Mouse (Mus musculus): ENCODE data around the gene Zfp3. TPM values are rescaled to one million over a fixed set of nuclear protein-coding genes. Genes with fewer than 3 reads are reported as not detected.

The Zfp3 gene
- polyA plus RNA-seq, 1 experiment from 2014 or later = 16.9 TPM

GRCm38 (mm10) chr11:70731178-70731577 is 32.8 kb upstream of the Zfp3 start:
- WGBS = 62% methylated on average over 5 of the region's 5 CpGs
- no peak for ATAC-seq (ENCODE audit: low FRiP score)
- peak; percentile 35 for DNase-seq (ENCODE audit: low spot score)

GRCm38 (mm10) chr11:70733256-70733655 is 30.8 kb upstream of the Zfp3 start:
- DNase-seq (ENCODE audit: low spot score) (no peak), ATAC-seq (ENCODE audit: low FRiP score) (no peak)
- H3K36me3 ChIP-seq (replicated peaks; ENCODE audit: control insufficient read depth, insufficient read depth) = peaks cover 15% of the 10 kb centered on the region
- no peak overlapping the region for H3K4me2 ChIP-seq (replicated peaks)
- no peaks in the 10 kb centered on the region for H3K4me1 ChIP-seq (replicated peaks; ENCODE audit: control insufficient read depth, insufficient read depth, low read length)
- no peaks in the 10 kb centered on the region for H3K27me3 ChIP-seq (ENCODE audit: control insufficient read depth, insufficient read depth, low read length)
- no peak overlapping the region for H3K9ac ChIP-seq
- 73% methylated on average over 5 of the region's 5 CpGs for WGBS
- no peak overlapping the region for H3K4me3 ChIP-seq (replicated peaks; ENCODE audit: low read length)
- no peak overlapping the region for H3K27ac ChIP-seq
- H3K9me3 ChIP-seq (ENCODE audit: control insufficient read depth, low read length) = no peaks in the 10 kb centered on the region

More at GRCm38 (mm10) chr11:70731178-70731577, 32.8 kb upstream of the Zfp3 start:
- H3K9ac ChIP-seq = no peak overlapping the region
- H3K9me3 ChIP-seq (ENCODE audit: control insufficient read depth, low read length) = no peaks in the 10 kb centered on the region
- peaks cover 36% of the 10 kb centered on the region for H3K36me3 ChIP-seq (replicated peaks; ENCODE audit: control insufficient read depth, insufficient read depth)
- H3K4me2 ChIP-seq (replicated peaks) = no peak overlapping the region
- peak overlapping the region; percentile 39; the same call in 1 of the 2 replicates for H3K27ac ChIP-seq
- H3K4me3 ChIP-seq (replicated peaks; ENCODE audit: low read length) = no peak overlapping the region
- no peaks in the 10 kb centered on the region for H3K27me3 ChIP-seq (ENCODE audit: control insufficient read depth, insufficient read depth, low read length)
- H3K4me1 ChIP-seq (replicated peaks; ENCODE audit: control insufficient read depth, insufficient read depth, low read length) = no peaks in the 10 kb centered on the region

GRCm38 (mm10) chr11:70737749-70738148 is 26.3 kb upstream of the Zfp3 start:
- no peaks in the 10 kb centered on the region for H3K4me1 ChIP-seq (replicated peaks; ENCODE audit: control insufficient read depth, insufficient read depth, low read length)
- no peaks in the 10 kb centered on the region for H3K27me3 ChIP-seq (ENCODE audit: control insufficient read depth, insufficient read depth, low read length)
- no peaks in the 10 kb centered on the region for H3K36me3 ChIP-seq (replicated peaks; ENCODE audit: control insufficient read depth, insufficient read depth)
- 81% methylated on average over 5 of the region's 5 CpGs for WGBS
- H3K9ac ChIP-seq = no peak overlapping the region
- ATAC-seq (ENCODE audit: low FRiP score) = no peak
- H3K4me3 ChIP-seq (replicated peaks; ENCODE audit: low read length) = no peak overlapping the region
- H3K4me2 ChIP-seq (replicated peaks) = no peak overlapping the region
- H3K9me3 ChIP-seq (ENCODE audit: control insufficient read depth, low read length) = no peaks in the 10 kb centered on the region
- DNase-seq (ENCODE audit: low spot score) = no peak
- H3K27ac ChIP-seq = no peak overlapping the region

- Histone ChIP-seq H3K27me3 (ENCODE audit: control insufficient read depth, insufficient read depth, low read length) (no peaks in the 10 kb centered on the region), H3K9ac (no peak overlapping the region), H3K4me3 (replicated peaks; ENCODE audit: low read length) (no peak overlapping the region), H3K27ac (no peak overlapping the region), H3K4me2 (replicated peaks) (no peak overlapping the region), H3K9me3 (ENCODE audit: control insufficient read depth, low read length) (no peaks in the 10 kb centered on the region), H3K36me3 (replicated peaks; ENCODE audit: control insufficient read depth, insufficient read depth) (no peaks in the 10 kb centered on the region), H3K4me1 (replicated peaks; ENCODE audit: control insufficient read depth, insufficient read depth, low read length) (no peaks in the 10 kb centered on the region)
- DNase-seq (ENCODE audit: low spot score) (no peak), ATAC-seq (ENCODE audit: low FRiP score) (no peak)
- 88% methylated on average over 3 of the region's 3 CpGs for WGBS
Observed at GRCm38 (mm10) chr11:70741603-70742002, 22.4 kb upstream of the Zfp3 start.

GRCm38 (mm10) chr11:70742117-70742516 is 21.9 kb upstream of the Zfp3 start:
- H3K4me2 ChIP-seq (replicated peaks) = no peak overlapping the region
- no peaks in the 10 kb centered on the region for H3K9me3 ChIP-seq (ENCODE audit: control insufficient read depth, low read length)
- H3K36me3 ChIP-seq (replicated peaks; ENCODE audit: control insufficient read depth, insufficient read depth) = no peaks in the 10 kb centered on the region
- no peaks in the 10 kb centered on the region for H3K4me1 ChIP-seq (replicated peaks; ENCODE audit: control insufficient read depth, insufficient read depth, low read length)
- ATAC-seq (ENCODE audit: low FRiP score) = no peak
- no peak overlapping the region for H3K4me3 ChIP-seq (replicated peaks; ENCODE audit: low read length)
- no peak overlapping the region for H3K9ac ChIP-seq
- 85% methylated on average over 7 of the region's 7 CpGs for WGBS
- H3K27ac ChIP-seq = no peak overlapping the region
- H3K27me3 ChIP-seq (ENCODE audit: control insufficient read depth, insufficient read depth, low read length) = no peaks in the 10 kb centered on the region
- no peak for DNase-seq (ENCODE audit: low spot score)

- Histone ChIP-seq H3K9ac (no peak overlapping the region), H3K9me3 (ENCODE audit: control insufficient read depth, low read length) (no peaks in the 10 kb centered on the region), H3K36me3 (replicated peaks; ENCODE audit: control insufficient read depth, insufficient read depth) (no peaks in the 10 kb centered on the region), H3K4me1 (replicated peaks; ENCODE audit: control insufficient read depth, insufficient read depth, low read length) (no peaks in the 10 kb centered on the region), H3K27me3 (ENCODE audit: control insufficient read depth, insufficient read depth, low read length) (no peaks in the 10 kb centered on the region), H3K27ac (no peak overlapping the region), H3K4me3 (replicated peaks; ENCODE audit: low read length) (no peak overlapping the region), H3K4me2 (replicated peaks) (no peak overlapping the region)
- ATAC-seq (ENCODE audit: low FRiP score) (no peak), DNase-seq (ENCODE audit: low spot score) (no peak)
- 73% methylated on average over 12 of the region's 12 CpGs for WGBS
Observed at GRCm38 (mm10) chr11:70742581-70743459, 21.2 kb upstream of the Zfp3 start.

GRCm38 (mm10) chr11:70745636-70746035 is 18.4 kb upstream of the Zfp3 start:
- Histone ChIP-seq H3K9ac (no peak overlapping the region), H3K4me3 (replicated peaks; ENCODE audit: low read length) (no peak overlapping the region), H3K27ac (no peak overlapping the region), H3K9me3 (ENCODE audit: control insufficient read depth, low read length) (no peaks in the 10 kb centered on the region), H3K27me3 (ENCODE audit: control insufficient read depth, insufficient read depth, low read length) (no peaks in the 10 kb centered on the region), H3K4me2 (replicated peaks) (no peak overlapping the region), H3K4me1 (replicated peaks; ENCODE audit: control insufficient read depth, insufficient read depth, low read length) (no peaks in the 10 kb centered on the region), H3K36me3 (replicated peaks; ENCODE audit: control insufficient read depth, insufficient read depth) (no peaks in the 10 kb centered on the region)
- whole genome bisulfite sequencing = 88% methylated on average over 7 of the region's 7 CpGs
- ATAC-seq (ENCODE audit: low FRiP score) (no peak), DNase-seq (ENCODE audit: low spot score) (no peak)

- H3K36me3 ChIP-seq (replicated peaks; ENCODE audit: control insufficient read depth, insufficient read depth) = no peaks in the 10 kb centered on the region
- no peaks in the 10 kb centered on the region for H3K9me3 ChIP-seq (ENCODE audit: control insufficient read depth, low read length)
- H3K4me3 ChIP-seq (replicated peaks; ENCODE audit: low read length) = no peak overlapping the region
- 90% methylated on average over 4 of the region's 4 CpGs for WGBS
- H3K27me3 ChIP-seq (ENCODE audit: control insufficient read depth, insufficient read depth, low read length) = no peaks in the 10 kb centered on the region
- no peak overlapping the region for H3K27ac ChIP-seq
- DNase-seq (ENCODE audit: low spot score) (no peak), ATAC-seq (ENCODE audit: low FRiP score) (no peak)
- no peaks in the 10 kb centered on the region for H3K4me1 ChIP-seq (replicated peaks; ENCODE audit: control insufficient read depth, insufficient read depth, low read length)
- no peak overlapping the region for H3K9ac ChIP-seq
- no peak overlapping the region for H3K4me2 ChIP-seq (replicated peaks)
Observed at GRCm38 (mm10) chr11:70747876-70748545, 16.0 kb upstream of the Zfp3 start.

GRCm38 (mm10) chr11:70752337-70753017 is 11.5 kb upstream of the Zfp3 start:
- H3K36me3 ChIP-seq (replicated peaks; ENCODE audit: control insufficient read depth, insufficient read depth) = no peaks in the 10 kb centered on the region
- no peak for DNase-seq (ENCODE audit: low spot score)
- no peak overlapping the region for H3K27ac ChIP-seq
- H3K9me3 ChIP-seq (ENCODE audit: control insufficient read depth, low read length) = no peaks in the 10 kb centered on the region
- H3K4me3 ChIP-seq (replicated peaks; ENCODE audit: low read length) = no peak overlapping the region
- ATAC-seq (ENCODE audit: low FRiP score) = no peak
- no peaks in the 10 kb centered on the region for H3K4me1 ChIP-seq (replicated peaks; ENCODE audit: control insufficient read depth, insufficient read depth, low read length)
- WGBS = 84% methylated on average over 4 of the region's 4 CpGs
- H3K9ac ChIP-seq = no peak overlapping the region
- no peaks in the 10 kb centered on the region for H3K27me3 ChIP-seq (ENCODE audit: control insufficient read depth, insufficient read depth, low read length)
- no peak overlapping the region for H3K4me2 ChIP-seq (replicated peaks)

All from hindbrain, embryonic 14.5 days (tissue).